Mouse (Mus musculus): ENCODE data around the gene Gm3448.
"Not testable (repeated sequence)": the region's sequence is repeated elsewhere in the genome, so short reads cannot be mapped to it uniquely, and the experiment has no call there.

Gm3448 gene

DNA sequence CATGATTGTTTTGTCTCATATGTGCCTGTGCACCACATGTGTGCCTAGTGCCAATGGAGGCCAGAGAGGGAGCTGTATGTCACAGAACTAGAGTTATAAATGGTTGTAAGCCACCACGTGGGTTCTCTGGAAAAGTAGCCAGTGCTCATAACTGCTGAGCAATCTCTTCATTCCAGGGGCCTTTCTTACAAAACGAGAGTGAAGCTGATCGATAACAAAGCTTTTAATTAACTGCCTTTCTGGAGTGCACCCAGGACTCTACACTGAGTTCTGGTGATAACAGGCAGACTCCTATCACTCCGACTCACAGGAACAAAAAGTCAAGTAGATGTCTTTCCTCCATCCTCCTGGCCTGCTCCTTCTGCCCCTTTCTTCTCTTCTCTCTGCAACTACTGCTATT lies 9.9 kb downstream of the Gm3448 start:
- not testable (repeated sequence) for DNase-seq (ENCODE audit: low read depth, low spot score)

- DNase-seq (ENCODE audit: low read depth, low spot score), result not testable (repeated sequence)
These were observed 15.8 kb downstream of the Gm3448 start for GRCm38 (mm10) chr17:15025513-15025912.

DNA sequence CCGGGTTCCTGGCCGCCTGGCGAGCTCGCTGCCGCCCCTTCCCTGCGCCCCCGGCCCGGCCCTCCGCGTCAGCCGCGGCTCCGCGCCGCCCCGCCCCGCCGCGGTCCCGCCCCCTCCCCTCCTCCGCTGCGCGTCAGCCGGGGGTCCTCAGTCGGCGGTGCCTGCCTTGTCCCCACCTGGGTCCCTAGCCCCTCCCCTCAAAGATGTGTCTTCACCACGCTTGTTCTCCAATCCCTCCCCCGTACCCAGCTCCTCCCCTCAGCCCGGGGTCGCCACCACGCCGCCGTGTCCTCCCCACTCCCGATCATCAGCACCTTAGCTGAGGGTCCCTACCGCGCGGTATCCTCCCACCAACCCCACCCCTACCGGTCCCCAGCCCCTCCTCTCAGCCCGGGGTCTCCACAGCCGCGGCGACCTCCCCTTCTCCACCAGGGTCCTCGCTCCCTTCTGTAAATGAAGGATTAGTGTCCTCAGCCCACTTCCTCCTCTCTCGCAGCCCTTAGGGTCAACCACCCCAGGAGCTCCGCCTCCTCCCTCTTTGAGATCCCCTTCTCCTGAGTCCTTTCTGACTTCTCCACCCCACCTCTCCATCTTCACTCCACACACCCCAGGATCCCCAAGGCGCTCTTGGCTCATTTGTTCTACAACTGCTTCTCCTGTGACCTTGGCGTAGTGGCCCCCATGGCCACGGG lies 16.7 kb downstream of the Gm3448 start:
- not testable (repeated sequence) for DNase-seq (ENCODE audit: low read depth, low spot score)

- DNase-seq (ENCODE audit: low read depth, low spot score), result not testable (repeated sequence)
These were observed 17.4 kb downstream of the Gm3448 start for GRCm38 (mm10) chr17:15023878-15024492.

DNA sequence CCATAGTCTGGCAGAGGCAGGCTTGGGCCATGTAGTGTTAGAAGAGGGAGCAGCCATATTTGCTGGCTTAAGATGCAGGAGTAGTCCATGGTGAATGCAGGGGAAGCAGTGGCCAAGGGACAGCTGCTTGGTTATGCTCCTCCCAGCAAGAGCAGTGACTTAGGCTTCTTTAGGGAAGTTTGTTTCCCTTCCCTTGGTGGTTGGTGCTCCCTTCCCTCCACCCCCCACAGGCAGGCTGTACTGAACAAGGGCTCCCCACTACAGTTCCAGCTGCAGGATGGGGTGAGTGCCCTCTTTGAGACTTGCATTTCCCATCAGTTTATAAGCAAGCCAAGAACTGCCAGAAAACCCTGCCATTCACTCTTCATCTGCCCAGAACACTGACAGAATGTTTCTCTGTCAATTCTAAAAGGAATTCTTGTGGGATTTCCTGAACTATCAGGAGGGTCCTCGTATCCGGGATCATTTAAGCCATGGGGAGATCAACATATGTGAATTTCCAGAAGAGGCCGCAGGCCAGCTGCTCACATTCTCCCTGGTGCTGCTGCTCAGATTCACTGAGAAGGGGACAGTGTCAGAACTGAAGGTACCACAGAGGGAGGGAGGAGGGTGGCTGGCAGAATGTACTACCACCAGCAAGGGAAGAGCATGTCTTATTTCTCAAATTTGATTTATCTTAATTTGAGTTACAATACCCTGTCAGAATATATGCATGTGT lies 19.7 kb downstream of the Gm3448 start:
- DNase-seq (ENCODE audit: low read depth, low spot score), result not testable (repeated sequence)

GRCm38 (mm10) chr17:15009706-15010413 lies 31.5 kb downstream of the Gm3448 start, which contains the start of gene Gm3435:
Gene Gm3435 (plus strand): TSS chr17:15010176.
- DNase-seq (ENCODE audit: low read depth, low spot score), result not testable (repeated sequence)

DNA sequence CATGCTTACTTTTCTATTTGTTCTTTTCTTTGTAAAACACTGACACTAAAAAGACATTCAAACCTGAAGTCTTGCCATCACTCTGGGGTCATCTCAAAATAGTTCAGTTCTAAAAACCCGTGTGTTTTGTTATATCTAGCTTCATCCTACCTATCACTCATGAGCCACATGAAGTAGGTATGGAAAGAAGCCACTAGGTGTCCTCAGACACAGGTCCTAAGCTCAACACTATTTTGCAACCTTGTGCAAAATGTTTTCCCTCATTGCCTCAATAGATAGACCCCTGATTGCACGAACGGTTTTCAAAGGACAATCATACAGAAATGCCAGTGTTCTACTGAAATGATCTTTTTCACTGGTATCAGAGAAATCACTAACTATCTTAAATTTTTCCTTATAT lies 32.2 kb downstream of the Gm3448 start:
- not testable (repeated sequence) for DNase-seq (ENCODE audit: low read depth, low spot score)

DNA sequence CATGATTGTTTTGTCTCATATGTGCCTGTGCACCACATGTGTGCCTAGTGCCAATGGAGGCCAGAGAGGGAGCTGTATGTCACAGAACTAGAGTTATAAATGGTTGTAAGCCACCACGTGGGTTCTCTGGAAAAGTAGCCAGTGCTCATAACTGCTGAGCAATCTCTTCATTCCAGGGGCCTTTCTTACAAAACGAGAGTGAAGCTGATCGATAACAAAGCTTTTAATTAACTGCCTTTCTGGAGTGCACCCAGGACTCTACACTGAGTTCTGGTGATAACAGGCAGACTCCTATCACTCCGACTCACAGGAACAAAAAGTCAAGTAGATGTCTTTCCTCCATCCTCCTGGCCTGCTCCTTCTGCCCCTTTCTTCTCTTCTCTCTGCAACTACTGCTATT lies 41.3 kb downstream of the Gm3448 start:
- not testable (repeated sequence) for DNase-seq (ENCODE audit: low read depth, low spot score)

DNA sequence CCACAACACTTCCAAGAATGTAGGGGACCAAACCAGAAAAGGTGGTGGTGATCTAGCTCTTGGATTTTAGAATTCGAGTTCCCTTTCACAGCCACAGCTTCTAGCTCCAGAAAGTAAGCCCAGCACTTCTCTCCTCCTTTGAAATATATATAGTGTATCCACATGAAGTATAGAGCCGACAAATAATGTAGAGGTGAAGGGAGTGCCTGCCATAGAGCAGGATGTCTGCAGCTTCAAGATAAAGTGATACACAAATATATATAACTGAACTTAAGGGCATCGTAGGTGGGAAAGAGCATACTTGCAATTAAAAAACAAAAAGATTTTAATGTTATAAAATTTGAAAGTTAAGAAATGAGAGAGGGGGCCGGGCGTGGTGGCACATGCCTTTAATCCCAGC lies 47.2 kb downstream of the Gm3448 start:
- not testable (repeated sequence) for DNase-seq (ENCODE audit: low read depth, low spot score)

- DNase-seq (ENCODE audit: low read depth, low spot score), result not testable (repeated sequence)
These were observed 48.1 kb downstream of the Gm3448 start for GRCm38 (mm10) chr17:14993139-14993832.

DNA sequence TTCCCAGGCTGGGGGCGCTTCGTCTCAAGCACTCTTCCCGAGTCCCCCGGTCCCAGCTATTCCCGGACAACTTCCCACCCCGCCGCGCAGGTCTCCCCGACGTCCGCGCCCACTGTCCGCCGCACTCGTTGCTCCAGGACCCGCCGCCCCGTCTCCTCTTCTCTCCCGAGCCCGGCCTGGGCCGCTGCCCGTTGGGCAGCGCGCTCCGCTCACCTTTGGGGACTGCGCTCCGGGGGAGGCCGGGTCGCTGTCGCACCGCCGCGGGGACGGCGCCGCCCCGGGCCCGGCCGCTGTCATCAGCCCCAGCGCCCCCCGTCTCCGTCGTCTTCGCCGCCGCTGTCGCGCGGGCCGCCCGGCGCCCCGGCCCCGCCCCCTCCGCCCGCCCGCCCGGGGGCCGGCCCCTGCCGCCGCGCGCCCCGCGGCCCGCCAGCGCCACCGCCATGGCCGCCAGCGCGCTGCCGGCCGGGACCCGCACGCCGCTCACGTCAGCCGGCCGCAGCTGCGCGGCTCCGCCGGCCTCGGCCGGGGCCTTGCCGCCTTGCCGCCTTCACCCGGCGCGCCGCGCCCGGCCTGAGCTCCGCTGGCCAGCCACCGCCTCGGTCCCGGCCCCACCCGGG lies 48.7 kb downstream of the Gm3448 start:
- not testable (repeated sequence) for DNase-seq (ENCODE audit: low read depth, low spot score)

- DNase-seq (ENCODE audit: low read depth, low spot score), result not testable (repeated sequence)
These were observed 51.1 kb downstream of the Gm3448 start for GRCm38 (mm10) chr17:14990116-14990702.

DNA sequence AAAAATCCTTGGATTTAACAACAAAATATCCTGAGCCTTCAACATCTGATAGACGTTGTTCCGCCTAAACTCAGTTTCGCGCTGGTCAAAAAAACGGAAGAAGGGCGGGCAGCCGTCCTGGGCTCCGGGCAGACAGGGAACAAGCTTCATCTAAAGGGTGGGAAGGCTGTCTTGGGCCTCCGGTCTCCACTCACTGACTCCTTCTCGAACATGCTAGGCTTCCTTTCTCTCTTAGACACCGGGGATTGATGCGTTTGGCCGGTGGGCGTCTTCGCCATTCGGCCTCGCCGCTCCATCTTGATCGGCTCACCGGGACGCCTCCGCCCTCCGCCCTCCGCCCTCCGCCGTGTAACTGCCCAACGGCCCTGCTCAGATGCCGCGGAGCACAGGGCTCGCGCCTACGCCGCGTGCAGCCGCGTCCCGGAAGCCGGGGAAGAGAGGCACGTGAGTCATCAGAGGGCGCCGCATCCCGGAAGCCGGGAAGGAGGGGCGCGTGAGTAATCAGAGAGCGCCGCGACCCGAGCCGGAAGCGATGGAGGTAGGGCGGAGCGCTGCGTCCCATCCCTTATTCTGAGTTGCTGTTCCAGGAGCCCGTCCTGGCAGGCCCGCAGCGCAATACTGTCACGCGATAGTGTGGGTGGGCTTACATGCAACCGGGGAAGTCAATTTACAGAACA lies 62.8 kb downstream of the Gm3448 start, which contains the start of the genes 9030025P20Rik and Gm3417:
TSS of gene 9030025P20Rik (plus strand) at position 107 of the 677 bp plus-strand sequence.
TSS of gene Gm3417 (minus strand) at position 429 of the 677 bp plus-strand sequence.
- DNase-seq (ENCODE audit: low read depth, low spot score), result not testable (repeated sequence)

DNA sequence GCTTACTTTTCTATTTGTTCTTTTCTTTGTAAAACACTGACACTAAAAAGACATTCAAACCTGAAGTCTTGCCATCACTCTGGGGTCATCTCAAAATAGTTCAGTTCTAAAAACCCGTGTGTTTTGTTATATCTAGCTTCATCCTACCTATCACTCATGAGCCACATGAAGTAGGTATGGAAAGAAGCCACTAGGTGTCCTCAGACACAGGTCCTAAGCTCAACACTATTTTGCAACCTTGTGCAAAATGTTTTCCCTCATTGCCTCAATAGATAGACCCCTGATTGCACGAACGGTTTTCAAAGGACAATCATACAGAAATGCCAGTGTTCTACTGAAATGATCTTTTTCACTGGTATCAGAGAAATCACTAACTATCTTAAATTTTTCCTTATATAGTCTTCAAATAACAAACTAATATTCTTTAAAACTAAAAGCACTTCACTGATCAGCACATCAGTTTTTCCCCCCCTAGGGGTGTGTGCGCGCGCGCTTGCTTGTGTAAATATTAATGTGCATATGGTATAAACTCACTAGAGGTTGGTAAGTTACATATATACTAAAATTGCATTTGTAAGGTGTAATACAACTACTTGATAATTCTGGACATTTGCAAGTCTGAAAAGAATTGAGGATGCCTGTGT lies 63.5 kb downstream of the Gm3448 start:
- DNase-seq (ENCODE audit: low read depth, low spot score), result not testable (repeated sequence)

- not testable (repeated sequence) for DNase-seq (ENCODE audit: low read depth, low spot score)
These were observed 72.9 kb downstream of the Gm3448 start for GRCm38 (mm10) chr17:14968373-14968913.

DNA sequence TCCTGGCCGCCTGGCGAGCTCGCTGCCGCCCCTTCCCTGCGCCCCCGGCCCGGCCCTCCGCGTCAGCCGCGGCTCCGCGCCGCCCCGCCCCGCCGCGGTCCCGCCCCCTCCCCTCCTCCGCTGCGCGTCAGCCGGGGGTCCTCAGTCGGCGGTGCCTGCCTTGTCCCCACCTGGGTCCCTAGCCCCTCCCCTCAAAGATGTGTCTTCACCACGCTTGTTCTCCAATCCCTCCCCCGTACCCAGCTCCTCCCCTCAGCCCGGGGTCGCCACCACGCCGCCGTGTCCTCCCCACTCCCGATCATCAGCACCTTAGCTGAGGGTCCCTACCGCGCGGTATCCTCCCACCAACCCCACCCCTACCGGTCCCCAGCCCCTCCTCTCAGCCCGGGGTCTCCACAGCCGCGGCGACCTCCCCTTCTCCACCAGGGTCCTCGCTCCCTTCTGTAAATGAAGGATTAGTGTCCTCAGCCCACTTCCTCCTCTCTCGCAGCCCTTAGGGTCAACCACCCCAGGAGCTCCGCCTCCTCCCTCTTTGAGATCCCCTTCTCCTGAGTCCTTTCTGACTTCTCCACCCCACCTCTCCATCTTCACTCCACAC lies 79.7 kb downstream of the Gm3448 start:
- not testable (repeated sequence) for DNase-seq (ENCODE audit: low read depth, low spot score)

DNA sequence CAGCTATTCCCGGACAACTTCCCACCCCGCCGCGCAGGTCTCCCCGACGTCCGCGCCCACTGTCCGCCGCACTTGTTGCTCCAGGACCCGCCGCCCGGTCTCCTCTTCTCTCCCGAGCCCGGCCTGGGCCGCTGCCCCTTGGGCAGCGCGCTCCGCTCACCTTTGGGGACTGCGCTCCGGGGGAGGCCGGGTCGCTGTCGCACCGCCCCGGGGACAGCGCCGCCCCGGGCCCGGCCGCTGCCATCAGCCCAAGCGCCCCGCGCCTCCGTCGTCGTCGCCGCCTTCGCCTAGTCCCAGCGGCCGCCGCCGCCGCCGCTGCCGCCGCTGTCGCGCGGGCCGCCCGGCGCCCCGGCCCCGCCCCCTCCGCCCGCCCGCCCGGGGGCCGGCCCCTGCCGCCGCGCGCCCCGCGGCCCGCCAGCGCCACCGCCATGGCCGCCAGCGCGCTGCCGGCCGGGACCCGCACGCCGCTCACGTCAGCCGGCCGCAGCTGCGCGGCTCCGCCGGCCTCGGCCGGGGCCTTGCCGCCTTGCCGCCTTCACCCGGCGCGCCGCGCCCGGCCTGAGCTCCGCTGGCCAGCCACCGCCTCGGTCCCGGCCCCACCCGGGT lies 80.3 kb downstream of the Gm3448 start, which contains the start of gene Phf10:
TSS of gene Phf10 (minus strand) at position 323 of the 606 bp plus-strand sequence.
- DNase-seq (ENCODE audit: low read depth, low spot score), result peak; percentile 66

GRCm38 (mm10) chr17:14960520-14960919 lies 80.8 kb downstream of the Gm3448 start:
- peak; percentile 35 for DNase-seq (ENCODE audit: low read depth, low spot score)
